Mouse (Mus musculus) heart, postnatal 36 days (tissue): ENCODE measurements around the gene Gmps. TPM values are rescaled to one million over a fixed set of nuclear protein-coding genes. Genes with fewer than 3 reads are reported as not detected.
A peak's percentile ranks its signal among the peaks of the same experiment; 100 is the strongest.

Source experiments
- DNase-seq, 2 experiments: peaks; one replicate each; pipeline ENCODE4 v3.0.0; 2021 to 2022
- intact Hi-C: fragments of 180-260 bp; cut with DNase I; formaldehyde crosslinking; loops from one replicate; pipeline ENCODE4 v1.15.1; 2025
- total RNA-seq, 2 experiments: library from RNA; stranded (reverse); gene quantifications; 2 replicates each; pipeline ENCODE4 v1.2.3; 2021

The Gmps gene
- total RNA-seq, 2 experiments from 2014 or later: 24.7 to 25.7 TPM

DNA sequence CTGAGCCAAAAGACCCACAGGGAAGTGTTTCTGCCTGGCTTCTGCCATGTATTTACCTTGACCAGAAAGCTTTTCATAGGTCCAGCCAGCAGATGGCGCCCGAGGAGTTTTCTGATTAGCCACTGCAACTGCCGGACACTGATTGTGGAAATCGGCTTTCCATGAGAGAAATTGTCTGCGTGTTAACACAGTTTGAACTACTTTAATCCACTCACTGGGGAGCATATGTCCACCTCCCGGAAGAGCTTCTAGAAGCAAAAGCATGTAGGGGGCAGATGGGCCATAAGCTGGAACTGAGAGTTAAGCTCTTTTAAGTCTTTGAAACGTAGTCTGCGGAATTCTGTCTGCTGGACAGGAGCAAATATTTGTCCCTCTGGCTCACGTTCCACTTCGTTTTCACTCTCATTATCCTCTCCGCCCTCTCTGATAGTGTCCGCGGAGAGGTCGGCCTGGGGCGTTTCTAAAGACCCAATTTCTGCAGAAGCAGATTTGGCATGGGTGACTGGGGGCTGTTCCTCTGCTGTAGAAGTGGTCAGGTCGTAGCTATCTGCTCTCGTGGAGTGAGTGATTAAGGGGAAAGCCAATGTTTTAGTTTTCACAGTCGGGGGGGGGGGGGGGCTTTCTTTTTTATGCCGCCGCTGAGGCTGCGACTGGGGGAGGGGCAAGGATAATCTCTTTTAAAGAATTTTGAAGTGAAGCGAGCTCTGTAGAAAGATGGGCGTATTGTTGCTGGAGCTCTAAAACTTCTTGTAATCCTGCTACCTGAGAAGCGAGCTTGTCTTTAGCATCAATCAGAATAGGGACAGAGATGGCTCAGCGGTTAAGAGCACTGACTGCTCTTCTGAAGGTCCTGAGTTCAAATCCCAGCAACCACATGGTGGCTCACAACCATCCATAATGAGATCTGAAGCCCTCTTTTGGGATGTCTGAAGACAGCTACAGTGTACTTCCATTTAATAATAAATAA is 64.2 kb downstream of the Gmps start:
- intact Hi-C loops: loop anchor here (1.0 to 2.0 kb wide), 2 partner anchors 265 to 751 kb away; no protein-coding TSS in a partner anchor

More for the DNA sequence above, 64.2 kb downstream of the Gmps start:
- DNase-seq: peak; percentile 84 to 90

Other genes starting within 250 kb of the Gmps start
- gene Plch1, start 76.6 kb upstream of the Gmps start, total RNA-seq: under 1 TPM; 0.08 to 0.27 TPM
- 10 to 100 TPM in 1 of 2 experiments, 1 to 10 TPM in 1; 9.2 to 10.2 TPM for gene E130311K13Rik, start 46.6 kb upstream of the Gmps start, total RNA-seq
- 10 to 100 TPM; 11.1 to 13.0 TPM for gene Slc33a1, start 11.3 kb upstream of the Gmps start, total RNA-seq
- gene Vmn2r1, start 105.4 kb downstream of the Gmps start, total RNA-seq: not detected
- gene Vmn2r2, start 165.8 kb downstream of the Gmps start, total RNA-seq: not detected